Mouse (Mus musculus) brain, embryonic 14.5 days (tissue): ENCODE results near the gene Scml4.

Experiments used
- CTCF ChIP-seq: fragments of 200-500 bp; IDR thresholded peaks from 2 replicates; pipeline ENCODE4 v1.5.1; 2012; ENCODE audit warnings: inconsistent platforms, mild to moderate bottlenecking, moderate library complexity, borderline replicate concordance; ENCODE audit not compliant: insufficient read depth, insufficient read length; ENCODE audit errors: extremely low read depth
- POLR2A ChIP-seq: fragments of 200-500 bp; IDR thresholded peaks from 2 replicates; pipeline ENCODE4 v1.6.1; 2012; ENCODE audit warnings: mild to moderate bottlenecking, inconsistent platforms, borderline replicate concordance; ENCODE audit not compliant: poor library complexity, insufficient read depth, insufficient read length, severe bottlenecking; ENCODE audit errors: extremely low read depth

- TF ChIP-seq POLR2A (no peak), CTCF (no peak)
Measured at GRCm38 (mm10) chr10:42873077-42873595, 13.0 kb downstream of the Scml4 start.
